Mouse (Mus musculus): ENCODE data around the gene Ermap.

- TF ChIP-seq CTCF (IDR thresholded peaks at IDR 0.05; ENCODE audit: low read depth) (no peak), EP300 (IDR thresholded peaks at IDR 0.05; ENCODE audit: low read depth) (no peak)
These were observed 64.1 kb downstream of the Ermap start for GRCm38 (mm10) chr4:119125577-119126270.
